Mouse (Mus musculus): Measurements from ENCODE around the gene Mid1ip1. TPM values are rescaled to one million over a fixed set of nuclear protein-coding genes. Genes with fewer than 3 reads are reported as not detected.

The Mid1ip1 gene
- 30.0 and 34.7 TPM in 2 replicates for polyA plus RNA-seq (2012; rRNA removed)

DNA sequence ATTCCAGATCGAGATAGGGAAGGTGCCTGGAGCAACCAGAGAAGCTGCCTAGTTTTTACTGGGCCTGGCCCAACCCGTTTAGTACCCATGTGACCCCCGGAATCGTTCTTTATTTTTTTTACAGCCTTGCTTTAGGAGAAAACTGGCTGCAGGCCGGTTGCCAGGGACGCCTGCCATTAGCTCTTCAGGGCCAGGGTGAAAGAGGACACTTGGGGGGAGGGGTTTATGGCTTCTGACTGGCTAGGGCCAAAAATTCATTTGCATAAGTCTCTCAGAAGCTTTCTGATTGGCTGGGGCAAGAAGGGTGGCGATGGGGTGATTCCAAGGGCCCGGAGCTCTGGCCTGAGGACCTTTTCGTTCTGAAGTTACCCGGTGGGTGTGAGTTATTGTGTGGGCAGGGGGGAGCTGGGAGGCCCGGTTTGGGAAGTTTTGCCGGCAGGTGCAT, at the start of gene Mid1ip1:
Gene Mid1ip1 (plus strand): TSS at position 318 of the 445 bp plus-strand sequence.
- Histone ChIP-seq H3K4me1 (ENCODE audit: control insufficient read depth, insufficient read depth, low read length) (peaks cover 5% of the 10 kb centered on the region; the same call in 1 of the 2 replicates), H3K4me3 (ENCODE audit: insufficient read depth, low read depth, low read length) (peak within 1 kb of the TSS; percentile 39), H3K27me3 (replicated peaks; ENCODE audit: control insufficient read depth, insufficient read depth, low read length) (no peaks in the 10 kb centered on the region), H3K36me3 (ENCODE audit: control insufficient read depth, insufficient read depth, low read length) (no peaks in the 10 kb centered on the region), H3K27ac (ENCODE audit: insufficient read depth, low read depth, low read length) (peak within 1 kb of the TSS; percentile 93)
- DNase-seq, result peak; percentile 97
- under 1% methylated on average over 12 of the region's 12 CpGs for WGBS
- TF ChIP-seq POLR2A (IDR thresholded peaks at IDR 0.05; ENCODE audit: low read depth, low read length) (no peak), CTCF (conservative IDR thresholded peaks at IDR 0.05; ENCODE audit: insufficient read depth, insufficient read length, low read depth, low read length) (no peak)

GRCm38 (mm10) chrX:10694455-10695180, 20.2 kb upstream of the Mid1ip1 start:
- DNase-seq, result peak; percentile 78
- TF ChIP-seq POLR2A (IDR thresholded peaks at IDR 0.05; ENCODE audit: low read depth, low read length) (no peak), CTCF (conservative IDR thresholded peaks at IDR 0.05; ENCODE audit: insufficient read depth, insufficient read length, low read depth, low read length) (no peak)
- 65% methylated on average over 5 of the region's 5 CpGs for WGBS
- no peaks in the 10 kb centered on the region for H3K36me3 ChIP-seq (ENCODE audit: control insufficient read depth, insufficient read depth, low read length)
- no peaks in the 10 kb centered on the region for H3K27me3 ChIP-seq (replicated peaks; ENCODE audit: control insufficient read depth, insufficient read depth, low read length)
- H3K4me1 ChIP-seq (ENCODE audit: control insufficient read depth, insufficient read depth, low read length), result peaks cover 2% of the 10 kb centered on the region; the same call in 1 of the 2 replicates
- no peak overlapping the region for H3K4me3 ChIP-seq (ENCODE audit: insufficient read depth, low read depth, low read length)
- H3K27ac ChIP-seq (ENCODE audit: insufficient read depth, low read depth, low read length), result no peak overlapping the region

- TF ChIP-seq POLR2A (IDR thresholded peaks at IDR 0.05; ENCODE audit: low read depth, low read length) (no peak), CTCF (conservative IDR thresholded peaks at IDR 0.05; ENCODE audit: insufficient read depth, insufficient read length, low read depth, low read length) (no peak)
These were observed 8.1 kb upstream of the Mid1ip1 start for GRCm38 (mm10) chrX:10706728-10707127.

GRCm38 (mm10) chrX:10713839-10714637, 775 bp upstream of the Mid1ip1 start:
- TF ChIP-seq CTCF (conservative IDR thresholded peaks at IDR 0.05; ENCODE audit: insufficient read depth, insufficient read length, low read depth, low read length) (0 out of 2 replicates have a peak, but pooled peaks have one; percentile 16), POLR2A (IDR thresholded peaks at IDR 0.05; ENCODE audit: low read depth, low read length) (no peak)
- DNase-seq, result peak; percentile 39
- Histone ChIP-seq H3K27me3 (replicated peaks; ENCODE audit: control insufficient read depth, insufficient read depth, low read length) (no peaks in the 10 kb centered on the region), H3K36me3 (ENCODE audit: control insufficient read depth, insufficient read depth, low read length) (no peaks in the 10 kb centered on the region), H3K4me1 (ENCODE audit: control insufficient read depth, insufficient read depth, low read length) (peaks cover 5% of the 10 kb centered on the region; the same call in 1 of the 2 replicates), H3K27ac (ENCODE audit: insufficient read depth, low read depth, low read length) (peak overlapping the region; percentile 93), H3K4me3 (ENCODE audit: insufficient read depth, low read depth, low read length) (peak overlapping the region; percentile 29; the same call in 1 of the 2 replicates)
- WGBS, result 16% methylated on average over 11 of the region's 11 CpGs

More at GRCm38 (mm10) chrX:10706728-10707127, 8.1 kb upstream of the Mid1ip1 start:
- Histone ChIP-seq H3K4me1 (ENCODE audit: control insufficient read depth, insufficient read depth, low read length) (no peaks in the 10 kb centered on the region), H3K27ac (ENCODE audit: insufficient read depth, low read depth, low read length) (no peak overlapping the region), H3K27me3 (replicated peaks; ENCODE audit: control insufficient read depth, insufficient read depth, low read length) (no peaks in the 10 kb centered on the region), H3K4me3 (ENCODE audit: insufficient read depth, low read depth, low read length) (no peak overlapping the region), H3K36me3 (ENCODE audit: control insufficient read depth, insufficient read depth, low read length) (no peaks in the 10 kb centered on the region)
- WGBS, result 87% methylated on average over 3 of the region's 3 CpGs
- no peak for DNase-seq

- WGBS, result 2% methylated on average over 49 of the region's 50 CpGs
- Histone ChIP-seq H3K4me3 (ENCODE audit: insufficient read depth, low read depth, low read length) (peak overlapping the region; percentile 70), H3K4me1 (ENCODE audit: control insufficient read depth, insufficient read depth, low read length) (peaks cover 5% of the 10 kb centered on the region; the same call in 1 of the 2 replicates), H3K27ac (ENCODE audit: insufficient read depth, low read depth, low read length) (peak overlapping the region; percentile 92), H3K36me3 (ENCODE audit: control insufficient read depth, insufficient read depth, low read length) (no peaks in the 10 kb centered on the region), H3K27me3 (replicated peaks; ENCODE audit: control insufficient read depth, insufficient read depth, low read length) (no peaks in the 10 kb centered on the region)
- peak; percentile 94 for DNase-seq
- TF ChIP-seq POLR2A (IDR thresholded peaks at IDR 0.05; ENCODE audit: low read depth, low read length) (peak; percentile 62), CTCF (conservative IDR thresholded peaks at IDR 0.05; ENCODE audit: insufficient read depth, insufficient read length, low read depth, low read length) (no peak)
These were observed 2.3 kb downstream of the Mid1ip1 start for GRCm38 (mm10) chrX:10716917-10717763.

DNA sequence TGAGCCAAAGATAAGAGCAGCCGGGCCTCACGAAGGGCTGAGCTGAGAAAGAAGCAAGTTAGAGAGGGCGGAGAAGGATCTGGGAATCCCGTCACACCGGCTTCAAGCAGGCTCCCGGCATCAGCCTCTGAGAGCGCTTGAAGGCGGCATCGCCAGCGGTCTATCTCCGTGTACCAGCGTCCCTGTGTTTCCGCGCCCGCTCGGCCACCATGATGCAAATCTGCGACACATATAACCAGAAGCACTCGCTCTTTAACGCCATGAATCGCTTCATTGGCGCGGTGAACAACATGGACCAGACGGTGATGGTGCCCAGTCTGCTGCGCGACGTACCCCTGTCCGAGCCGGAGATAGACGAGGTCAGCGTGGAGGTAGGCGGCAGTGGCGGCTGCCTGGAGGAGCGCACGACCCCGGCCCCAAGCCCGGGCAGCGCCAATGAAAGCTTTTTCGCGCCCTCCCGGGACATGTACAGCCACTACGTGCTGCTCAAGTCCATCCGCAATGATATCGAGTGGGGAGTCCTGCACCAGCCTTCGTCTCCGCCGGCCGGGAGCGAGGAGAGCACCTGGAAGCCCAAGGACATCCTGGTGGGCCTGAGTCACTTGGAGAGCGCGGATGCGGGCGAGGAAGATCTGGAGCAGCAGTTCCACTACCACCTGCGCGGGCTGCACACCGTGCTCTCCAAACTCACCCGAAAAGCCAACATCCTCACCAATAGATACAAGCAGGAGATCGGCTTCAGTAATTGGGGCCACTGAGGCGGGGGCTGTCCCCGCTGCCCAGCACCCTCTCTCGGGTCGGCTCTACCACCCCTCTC, 3.4 kb downstream of the Mid1ip1 start:
- Histone ChIP-seq H3K27ac (ENCODE audit: insufficient read depth, low read depth, low read length) (peak overlapping the region; percentile 92), H3K4me3 (ENCODE audit: insufficient read depth, low read depth, low read length) (peak overlapping the region; percentile 70), H3K36me3 (ENCODE audit: control insufficient read depth, insufficient read depth, low read length) (no peaks in the 10 kb centered on the region), H3K27me3 (replicated peaks; ENCODE audit: control insufficient read depth, insufficient read depth, low read length) (no peaks in the 10 kb centered on the region), H3K4me1 (ENCODE audit: control insufficient read depth, insufficient read depth, low read length) (peaks cover 5% of the 10 kb centered on the region; the same call in 1 of the 2 replicates)
- TF ChIP-seq POLR2A (IDR thresholded peaks at IDR 0.05; ENCODE audit: low read depth, low read length), result no peak
- no peak for TF ChIP-seq CTCF (conservative IDR thresholded peaks at IDR 0.05; ENCODE audit: insufficient read depth, insufficient read length, low read depth, low read length)
- DNase-seq, result peak; percentile 27
- under 1% methylated on average over 60 of the region's 61 CpGs for WGBS
